Mouse (Mus musculus): ENCODE measurements around the gene Zfp626. TPM values are rescaled to one million over a fixed set of nuclear protein-coding genes. Genes with fewer than 3 reads are reported as not detected.
"Not testable (repeated sequence)": the region's sequence is repeated elsewhere in the genome, so short reads cannot be mapped to it uniquely, and the experiment has no call there.

Gene Zfp626
- polyA plus RNA-seq, 1 experiment from 2014 or later = 1.5 TPM

DNA sequence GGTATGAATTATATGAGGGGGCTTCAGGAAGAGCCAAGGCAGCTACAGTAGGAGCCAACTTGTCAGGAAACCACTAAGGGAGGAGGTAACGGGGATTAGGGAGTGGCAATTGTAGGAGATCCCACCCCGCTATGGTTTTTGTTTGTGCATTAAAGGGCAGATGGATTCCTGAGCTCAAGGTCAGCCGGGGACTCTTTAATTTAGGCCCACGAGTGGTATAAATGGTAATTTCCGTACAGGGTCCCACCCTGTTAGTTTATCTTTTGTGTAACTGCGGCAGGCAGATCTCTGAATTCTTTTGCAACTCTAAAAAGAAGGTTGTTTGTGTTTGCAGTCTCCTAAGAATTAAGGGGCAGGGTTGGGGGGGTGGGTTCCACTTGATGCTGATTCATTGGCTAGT lies 33.1 kb downstream of the Zfp626 start:
- peaks cover 3% of the 10 kb centered on the region; the same call in 1 of the 2 replicates for H3K4me1 ChIP-seq (ENCODE audit: control insufficient read depth, insufficient read depth, low read length)
- H3K27me3 ChIP-seq (ENCODE audit: control insufficient read depth, insufficient read depth, low read length) = no peaks in the 10 kb centered on the region
- 87% methylated on average over 6 of the region's 6 CpGs for WGBS
- peaks cover 3% of the 10 kb centered on the region; the same call in 1 of the 2 replicates for H3K36me3 ChIP-seq (ENCODE audit: control insufficient read depth, insufficient read depth, low read length)
- no peak overlapping the region for H3K27ac ChIP-seq (ENCODE audit: low read depth, low read length)
- no peak overlapping the region for H3K9ac ChIP-seq (replicated peaks; ENCODE audit: low read depth, low read length)
- no peak overlapping the region for H3K4me2 ChIP-seq (ENCODE audit: low read depth, low read length)
- no peaks in the 10 kb centered on the region for H3K9me3 ChIP-seq (ENCODE audit: control insufficient read depth, low read length)
- ATAC-seq (ENCODE audit: low read depth) = no peak
- no peak overlapping the region for H3K4me3 ChIP-seq (ENCODE audit: low read depth, low read length)

DNA sequence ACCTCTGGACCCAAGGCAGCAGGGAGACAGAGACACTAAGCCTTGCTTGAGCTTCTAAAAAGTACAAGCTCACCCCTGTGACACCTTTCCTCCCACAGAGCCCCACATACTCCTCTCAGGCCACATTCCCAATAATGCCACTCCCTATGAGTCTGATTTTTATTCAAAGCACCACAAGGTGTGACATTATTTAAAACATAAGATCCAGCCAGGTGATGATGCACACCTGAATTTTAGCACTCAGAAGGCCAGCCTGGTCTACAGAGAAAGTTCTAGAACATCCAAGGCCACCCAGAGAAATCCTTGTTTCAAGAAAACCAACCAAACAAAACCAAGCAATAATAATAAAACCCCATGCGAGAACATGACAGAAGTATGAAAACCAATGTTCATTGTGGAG lies 50.2 kb downstream of the Zfp626 start, which contains the start of gene Zfp607a:
Gene Zfp607a (plus strand): TSS at position 301 of the 400 bp plus-strand sequence.
- H3K27ac ChIP-seq (ENCODE audit: low read depth, low read length) = no peak within 1 kb of the TSS
- no peaks in the 10 kb centered on the region for H3K9me3 ChIP-seq (ENCODE audit: control insufficient read depth, low read length)
- ATAC-seq (ENCODE audit: low read depth) = no peak
- H3K4me2 ChIP-seq (ENCODE audit: low read depth, low read length) = no peak within 1 kb of the TSS
- peaks cover 4% of the 10 kb centered on the region; the same call in 1 of the 2 replicates for H3K4me1 ChIP-seq (ENCODE audit: control insufficient read depth, insufficient read depth, low read length)
- peaks cover 9% of the 10 kb centered on the region for H3K36me3 ChIP-seq (ENCODE audit: control insufficient read depth, insufficient read depth, low read length)
- no peak within 1 kb of the TSS for H3K9ac ChIP-seq (replicated peaks; ENCODE audit: low read depth, low read length)
- H3K4me3 ChIP-seq (ENCODE audit: low read depth, low read length) = no peak within 1 kb of the TSS
- no peaks in the 10 kb centered on the region for H3K27me3 ChIP-seq (ENCODE audit: control insufficient read depth, insufficient read depth, low read length)
- 94% methylated on average over 1 of the region's 1 CpGs for WGBS

DNA sequence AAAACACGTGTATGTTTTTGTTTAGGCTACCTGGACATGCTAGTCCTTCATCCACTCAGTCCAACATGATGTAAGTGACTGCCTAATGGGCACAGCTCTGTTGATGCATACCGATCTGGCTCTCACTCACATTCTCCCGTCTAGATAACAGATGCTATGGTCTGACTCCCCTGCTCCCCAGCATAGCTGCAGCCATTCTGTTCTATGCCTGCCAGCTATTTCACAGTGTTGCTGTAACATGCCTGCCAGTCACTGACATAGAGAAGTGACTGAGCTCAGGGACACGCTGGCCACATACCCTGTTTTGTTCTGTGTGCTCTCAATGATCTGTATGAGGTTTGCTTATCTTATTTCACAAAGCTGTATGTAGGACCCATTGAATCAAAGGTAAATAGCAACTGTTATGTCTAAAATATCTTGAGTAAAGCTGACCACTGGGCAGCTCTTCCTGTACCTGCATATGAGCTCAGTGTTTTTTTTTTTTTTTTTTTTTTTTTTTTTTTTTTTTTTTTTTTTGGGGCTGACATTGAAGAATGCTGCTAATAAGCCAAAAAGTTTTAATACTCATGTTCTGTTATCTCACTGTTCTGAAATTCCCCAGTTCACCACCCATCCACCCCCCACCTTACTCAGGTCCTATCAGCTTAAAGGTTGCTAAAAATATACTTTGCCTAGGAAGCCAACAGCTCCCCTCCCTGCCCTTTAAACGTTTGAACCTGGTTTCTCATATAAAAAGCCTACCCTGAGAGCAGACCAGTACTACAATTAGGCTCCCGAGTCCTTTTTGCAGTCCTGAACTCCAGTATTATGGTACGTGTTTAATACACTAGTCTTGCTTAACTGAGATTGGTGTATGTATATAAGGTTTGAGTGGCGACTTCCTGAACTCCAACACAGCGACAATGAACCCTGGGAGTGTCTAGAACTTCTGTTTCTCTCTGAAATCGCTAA lies 52.6 kb downstream of the Zfp626 start:
- H3K9ac ChIP-seq (replicated peaks; ENCODE audit: low read depth, low read length) = peak overlapping the region; percentile 7; the same call in 1 of the 2 replicates
- no peaks in the 10 kb centered on the region for H3K9me3 ChIP-seq (ENCODE audit: control insufficient read depth, low read length)
- no peaks in the 10 kb centered on the region for H3K27me3 ChIP-seq (ENCODE audit: control insufficient read depth, insufficient read depth, low read length)
- 35% methylated on average over 10 of the region's 10 CpGs for WGBS
- no peak for ATAC-seq (ENCODE audit: low read depth)
- H3K4me3 ChIP-seq (ENCODE audit: low read depth, low read length) = peak overlapping the region; percentile 34
- no peaks in the 10 kb centered on the region for H3K36me3 ChIP-seq (ENCODE audit: control insufficient read depth, insufficient read depth, low read length)
- H3K4me1 ChIP-seq (ENCODE audit: control insufficient read depth, insufficient read depth, low read length) = peaks cover 4% of the 10 kb centered on the region; the same call in 1 of the 2 replicates
- no peak overlapping the region for H3K27ac ChIP-seq (ENCODE audit: low read depth, low read length)
- H3K4me2 ChIP-seq (ENCODE audit: low read depth, low read length) = peak overlapping the region; percentile 64

DNA sequence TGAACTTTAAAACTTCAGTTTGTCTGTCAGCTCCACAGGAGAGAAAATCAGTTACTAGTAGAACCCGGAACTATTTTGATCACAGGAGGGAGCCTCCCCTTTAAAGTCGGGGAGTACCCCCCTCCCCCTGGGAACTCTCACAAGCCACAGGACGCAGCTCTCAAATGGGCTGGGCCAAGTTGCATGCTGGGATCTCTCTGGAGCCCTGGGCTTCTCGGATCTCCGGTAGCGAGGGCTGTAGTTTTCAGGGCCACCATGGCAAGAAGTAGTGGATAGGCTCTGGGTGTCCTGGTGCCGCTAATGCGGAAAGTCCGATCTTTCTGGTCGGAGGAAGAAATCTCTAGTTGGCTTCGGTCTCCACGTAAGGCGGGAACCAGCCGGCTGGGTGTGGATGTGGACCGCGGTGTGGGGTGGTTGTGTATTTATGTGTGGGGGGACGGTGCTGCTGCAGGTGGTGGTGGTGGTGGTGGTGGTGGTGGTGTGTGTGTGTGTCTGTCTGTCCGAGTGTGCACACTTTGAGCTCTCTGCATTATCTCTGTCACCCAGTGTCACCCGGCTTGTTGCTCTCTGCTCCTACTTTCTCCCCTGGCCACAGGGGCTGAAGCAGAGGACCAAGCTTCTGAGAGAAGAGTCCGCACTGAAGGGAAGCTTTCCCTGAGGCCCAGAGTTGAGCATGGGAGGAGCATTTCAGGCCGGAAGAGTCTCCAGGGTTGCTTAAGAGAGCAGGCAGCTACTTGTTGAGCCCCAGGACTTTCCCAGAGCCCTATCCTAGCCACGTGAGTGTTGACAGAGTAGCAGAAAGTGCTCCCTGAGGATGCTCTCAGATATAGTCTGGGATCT lies 53.6 kb downstream of the Zfp626 start:
- Histone ChIP-seq H3K9me3 (ENCODE audit: control insufficient read depth, low read length) (no peaks in the 10 kb centered on the region), H3K4me2 (ENCODE audit: low read depth, low read length) (peak overlapping the region; percentile 64), H3K9ac (replicated peaks; ENCODE audit: low read depth, low read length) (peak overlapping the region; percentile 51), H3K4me3 (ENCODE audit: low read depth, low read length) (peak overlapping the region; percentile 34), H3K4me1 (ENCODE audit: control insufficient read depth, insufficient read depth, low read length) (peaks cover 4% of the 10 kb centered on the region; the same call in 1 of the 2 replicates), H3K27me3 (ENCODE audit: control insufficient read depth, insufficient read depth, low read length) (no peaks in the 10 kb centered on the region), H3K36me3 (ENCODE audit: control insufficient read depth, insufficient read depth, low read length) (no peaks in the 10 kb centered on the region), H3K27ac (ENCODE audit: low read depth, low read length) (no peak overlapping the region)
- under 1% methylated on average over 22 of the region's 22 CpGs for WGBS
- ATAC-seq (ENCODE audit: low read depth) = peak; percentile 81; the same call in 1 of the 2 replicates

DNA sequence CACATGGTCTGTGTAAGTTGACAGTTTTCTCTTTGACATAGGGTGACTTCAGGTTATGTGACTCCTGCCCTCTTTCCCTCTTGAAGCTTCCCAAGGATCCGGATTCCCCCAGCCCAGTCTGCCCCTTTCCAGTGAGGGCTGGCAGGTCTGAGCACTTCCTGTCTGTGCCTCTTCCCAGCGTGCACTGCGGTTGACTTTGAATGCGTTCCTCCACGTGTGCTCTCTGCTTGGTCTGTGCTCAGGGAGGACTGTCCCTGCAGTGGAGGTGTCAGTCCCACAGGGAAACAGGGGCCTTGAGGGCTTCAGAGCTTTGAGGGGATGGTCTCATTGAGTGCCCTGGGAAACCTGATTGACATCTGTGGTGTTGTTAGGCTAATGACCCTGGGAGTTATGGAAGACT lies 55.6 kb downstream of the Zfp626 start:
- not testable (repeated sequence) for H3K4me2 ChIP-seq (ENCODE audit: low read depth, low read length); H3K9me3 ChIP-seq (ENCODE audit: control insufficient read depth, low read length); H3K36me3 ChIP-seq (ENCODE audit: control insufficient read depth, insufficient read depth, low read length); H3K4me1 ChIP-seq (ENCODE audit: control insufficient read depth, insufficient read depth, low read length); H3K4me3 ChIP-seq (ENCODE audit: low read depth, low read length); ATAC-seq (ENCODE audit: low read depth); H3K27ac ChIP-seq (ENCODE audit: low read depth, low read length); H3K27me3 ChIP-seq (ENCODE audit: control insufficient read depth, insufficient read depth, low read length); H3K9ac ChIP-seq (replicated peaks; ENCODE audit: low read depth, low read length)
- 89% methylated on average over 5 of the region's 5 CpGs for WGBS

Other genes starting within 250 kb of the Zfp626 start
- gene Akt2, start 215.6 kb upstream of the Zfp626 start, polyA plus RNA-seq (2014; fragmentation: Nextera tagmentation; extraction: Ambion mirVana) = 44.1 and 51.4 TPM in 2 replicates
- gene Ttc9b, start 153.3 kb upstream of the Zfp626 start, polyA plus RNA-seq (2014; fragmentation: Nextera tagmentation; extraction: Ambion mirVana) = 80.3 and 111 TPM in 2 replicates
- gene Map3k10, start 132.6 kb upstream of the Zfp626 start, polyA plus RNA-seq (2014; fragmentation: Nextera tagmentation; extraction: Ambion mirVana) = 17.0 and 22.3 TPM in 2 replicates
- gene Zfp607b, start 117.9 kb upstream of the Zfp626 start, polyA plus RNA-seq (2014; fragmentation: Nextera tagmentation; extraction: Ambion mirVana) = 12.2 and 13.1 TPM in 2 replicates
- 98.5 and 117 TPM in 2 replicates for gene Zfp60, start 75.8 kb upstream of the Zfp626 start, polyA plus RNA-seq (2014; fragmentation: Nextera tagmentation; extraction: Ambion mirVana)
- 10.2 and 11.5 TPM in 2 replicates for gene Zfp59, start 31.4 kb downstream of the Zfp626 start, polyA plus RNA-seq (2014; fragmentation: Nextera tagmentation; extraction: Ambion mirVana)
- 1.0 and 1.4 TPM in 2 replicates for gene Zfp607a, start 50.3 kb downstream of the Zfp626 start, polyA plus RNA-seq (2014; fragmentation: Nextera tagmentation; extraction: Ambion mirVana)
- 17.3 and 19.1 TPM in 2 replicates for gene Zfp974, start 122.3 kb downstream of the Zfp626 start, polyA plus RNA-seq (2014; fragmentation: Nextera tagmentation; extraction: Ambion mirVana)
- 34.7 and 35.2 TPM in 2 replicates for gene Zfp780b, start 172.0 kb downstream of the Zfp626 start, polyA plus RNA-seq (2014; fragmentation: Nextera tagmentation; extraction: Ambion mirVana)
- gene Zfp850, start 206.9 kb downstream of the Zfp626 start, polyA plus RNA-seq (2014; fragmentation: Nextera tagmentation; extraction: Ambion mirVana) = 7.0 and 7.3 TPM in 2 replicates
- 275 TPM in 2 replicates for gene Psmc4, start 242.9 kb downstream of the Zfp626 start, polyA plus RNA-seq (2014; fragmentation: Nextera tagmentation; extraction: Ambion mirVana)